Mouse (Mus musculus) thymus, adult 2 months (tissue): Measurements from ENCODE around the gene Ttll9.

Experiments
- CTCF ChIP-seq: fragments of 200-500 bp; IDR thresholded peaks from 2 replicates; pipeline ENCODE4 v1.5.1; 2012; ENCODE audit warnings: mild to moderate bottlenecking, control low read depth, low read length, moderate library complexity, borderline replicate concordance; ENCODE audit not compliant: control insufficient read depth, poor library complexity, insufficient read depth; ENCODE audit errors: extremely low read depth
- POLR2A ChIP-seq: fragments of 200-500 bp; IDR thresholded peaks from 2 replicates; pipeline ENCODE4 v1.6.1; 2012; ENCODE audit warnings: mild to moderate bottlenecking, low read length, control low read depth, moderate library complexity; ENCODE audit not compliant: control insufficient read depth, poor library complexity, insufficient read depth; ENCODE audit errors: extremely low read depth

- TF ChIP-seq CTCF = no peak
- TF ChIP-seq POLR2A = no peak
Measured at GRCm38 (mm10) chr2:153003681-153004338, 41.5 kb downstream of the Ttll9 start.
